Mouse (Mus musculus) megakaryocyte, embryonic 14.5 days (primary cell): ENCODE measurements around the gene Defb48. TPM values are rescaled to one million over a fixed set of nuclear protein-coding genes. Genes with fewer than 3 reads are reported as not detected.

Source experiments
- H3K27me3 ChIP-seq: replicated peaks from 2 replicates; pipeline ENCODE3; 2012; ENCODE audit warnings: inconsistent platforms
- H3K36me3 ChIP-seq: replicated peaks from 2 replicates; pipeline ENCODE3; 2012; ENCODE audit warnings: low read length, inconsistent platforms, mixed read lengths
- H3K4me1 ChIP-seq: 2 replicates; pipeline ENCODE4 v1.6.1; 2012; ENCODE audit warnings: inconsistent platforms
- H3K4me3 ChIP-seq: replicated peaks from 2 replicates; pipeline ENCODE3; 2012; ENCODE audit warnings: moderate library complexity, mild to moderate bottlenecking, inconsistent platforms
- H3K9me3 ChIP-seq: 2 replicates; pipeline ENCODE4 v1.6.1; 2012; ENCODE audit warnings: inconsistent platforms
- FLI1 ChIP-seq: IDR thresholded peaks from 2 replicates; pipeline ENCODE4 v1.6.1; 2012; ENCODE audit warnings: low read length, inconsistent platforms, mixed read lengths
- GATA1 ChIP-seq: IDR thresholded peaks from 3 replicates; pipeline ENCODE4 v1.6.1; 2012; ENCODE audit warnings: mixed read lengths, low read length, inconsistent platforms, borderline replicate concordance
- polyA plus RNA-seq: library from polyadenylated mRNA; stranded (reverse); fragments of >175 nt; gene quantifications from 2 replicates; pipeline ENCODE4 v1.2.3, GENCODE M21; 2012; ENCODE audit warnings: low replicate concordance; ENCODE audit not compliant: insufficient read depth

The Defb48 gene
- not detected in 2 replicates for polyA plus RNA-seq

DNA sequence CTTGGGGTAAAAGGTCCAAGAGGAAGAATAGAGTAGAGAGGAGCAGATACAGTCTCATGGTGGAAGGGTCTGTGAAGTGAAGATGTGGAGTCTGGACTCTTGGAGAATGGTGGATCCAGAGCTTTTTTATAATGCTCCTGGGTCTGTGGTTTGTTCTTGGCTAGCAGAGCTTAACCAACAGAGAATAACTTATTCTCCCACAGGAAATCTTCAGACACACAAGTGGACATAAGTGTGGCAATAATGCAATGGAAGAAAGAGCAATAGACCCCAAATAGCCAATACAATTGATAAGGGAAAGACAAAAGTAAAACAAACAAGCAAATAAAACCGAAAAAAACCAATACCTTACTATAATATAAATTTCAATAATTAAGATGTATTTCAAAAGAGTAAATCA, at the start of gene Defb48:
Defb48 (minus strand) TSS at position 101 of the 400 bp plus-strand sequence.
- no peak for TF ChIP-seq GATA1
- TF ChIP-seq FLI1 = no peak
- Histone ChIP-seq H3K4me1 (0 out of 2 replicates have a peak, but pooled peaks cover 2% of the 10 kb centered on the region), H3K9me3 (peaks cover 7% of the 10 kb centered on the region; the same call in 1 of the 2 replicates), H3K4me3 (no peak within 1 kb of the TSS), H3K27me3 (no peaks in the 10 kb centered on the region), H3K36me3 (no peaks in the 10 kb centered on the region)

DNA sequence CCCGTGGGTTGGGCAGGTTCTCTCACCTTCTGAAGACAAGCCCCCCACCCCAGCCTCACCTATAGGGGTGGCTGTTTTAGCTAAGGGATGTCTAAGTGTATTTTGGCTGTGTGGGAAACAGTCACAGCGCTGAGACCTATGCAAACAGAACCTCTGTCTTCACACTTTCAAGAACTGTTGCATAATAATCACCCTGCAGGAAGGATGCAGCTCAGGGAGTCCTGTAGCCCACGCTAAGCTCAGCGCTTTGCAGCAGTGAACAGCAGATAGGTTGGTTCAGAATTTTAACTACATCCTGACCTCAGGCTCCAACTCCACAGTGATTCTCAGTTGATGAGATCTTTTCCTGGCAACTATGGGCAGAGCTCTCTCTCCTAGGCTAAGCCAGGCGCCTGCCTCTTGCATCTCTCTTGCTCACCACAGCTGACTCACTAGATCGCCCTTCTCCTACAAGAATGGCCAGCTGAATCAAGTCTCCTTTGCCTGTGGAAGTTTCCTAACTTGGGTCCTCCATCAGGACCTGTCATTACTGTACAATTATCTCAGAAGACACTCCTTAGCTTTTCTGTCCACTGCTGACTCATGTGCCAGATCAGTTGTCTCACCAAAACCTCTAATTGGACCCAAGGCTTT, 36.3 kb upstream of the Defb48 start:
- H3K36me3 ChIP-seq = no peaks in the 10 kb centered on the region
- H3K27me3 ChIP-seq = peaks cover 8% of the 10 kb centered on the region
- no peaks in the 10 kb centered on the region for H3K4me1 ChIP-seq
- H3K9me3 ChIP-seq = no peaks in the 10 kb centered on the region
- TF ChIP-seq GATA1 = no peak
- TF ChIP-seq FLI1 = no peak
- no peak overlapping the region for H3K4me3 ChIP-seq

DNA sequence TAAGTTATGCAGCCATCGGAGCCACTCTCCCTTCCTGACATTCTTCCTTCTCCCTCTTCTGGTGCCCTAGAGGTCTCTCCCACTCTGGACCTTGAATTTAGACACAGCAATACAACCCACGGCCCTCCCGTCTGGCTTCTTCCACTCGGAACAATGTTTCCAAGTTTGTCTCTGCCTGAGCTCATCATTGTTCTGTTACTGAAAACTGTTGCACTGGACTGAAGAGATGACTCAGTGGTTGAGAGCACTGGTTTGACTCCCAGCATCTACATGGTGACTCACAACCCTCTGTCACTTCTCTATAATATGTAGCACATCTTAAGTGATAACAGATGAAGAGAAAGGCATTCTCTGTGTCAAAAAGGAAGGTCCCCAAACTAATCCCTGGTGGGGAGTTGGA, 30.4 kb upstream of the Defb48 start:
- TF ChIP-seq FLI1 (no peak), GATA1 (no peak)
- Histone ChIP-seq H3K4me1 (no peaks in the 10 kb centered on the region), H3K4me3 (no peak overlapping the region), H3K9me3 (peaks cover 18% of the 10 kb centered on the region), H3K36me3 (no peaks in the 10 kb centered on the region), H3K27me3 (peaks cover 6% of the 10 kb centered on the region)

DNA sequence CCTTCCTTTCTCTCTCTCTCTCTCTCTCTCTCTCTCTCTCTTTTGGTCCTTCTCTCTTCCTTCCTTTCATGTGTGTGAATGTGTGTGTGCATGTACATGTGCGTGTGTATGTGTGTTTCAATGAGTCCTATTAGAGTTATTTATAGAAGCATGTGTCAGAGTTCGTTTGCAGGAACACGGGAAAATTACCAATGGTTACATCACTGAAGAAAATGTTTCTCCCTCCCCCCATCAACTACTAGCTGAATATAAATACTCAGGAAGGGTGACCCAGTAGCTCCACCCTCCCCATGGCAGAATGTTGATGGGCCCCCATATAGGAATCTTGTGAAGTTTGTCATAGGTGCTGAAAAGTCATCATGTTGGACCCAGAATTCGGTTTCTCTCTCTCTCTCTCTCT, 28.8 kb upstream of the Defb48 start:
- no peaks in the 10 kb centered on the region for H3K36me3 ChIP-seq
- peaks cover 6% of the 10 kb centered on the region for H3K27me3 ChIP-seq
- H3K4me1 ChIP-seq = no peaks in the 10 kb centered on the region
- peaks cover 18% of the 10 kb centered on the region for H3K9me3 ChIP-seq
- no peak overlapping the region for H3K4me3 ChIP-seq
- no peak for TF ChIP-seq GATA1
- TF ChIP-seq FLI1 = no peak

- Histone ChIP-seq H3K9me3 (peaks cover 18% of the 10 kb centered on the region), H3K36me3 (no peaks in the 10 kb centered on the region), H3K4me3 (no peak within 1 kb of the TSS), H3K27me3 (peaks cover 6% of the 10 kb centered on the region), H3K4me1 (no peaks in the 10 kb centered on the region)
- TF ChIP-seq GATA1 = no peak
- TF ChIP-seq FLI1 = no peak
These were observed 27.2 kb upstream of the Defb48 start, which contains the start of gene Defb43 for GRCm38 (mm10) chr14:63011471-63011870. Gene Defb43, plus strand, starts transcription at chr14:63011771.

GRCm38 (mm10) chr14:63002588-63002987, 18.3 kb upstream of the Defb48 start:
- no peak overlapping the region for H3K4me3 ChIP-seq
- no peak for TF ChIP-seq GATA1
- TF ChIP-seq FLI1 = no peak
- H3K9me3 ChIP-seq = peaks cover 3% of the 10 kb centered on the region; the same call in 1 of the 2 replicates
- peaks cover 7% of the 10 kb centered on the region for H3K4me1 ChIP-seq
- H3K36me3 ChIP-seq = no peaks in the 10 kb centered on the region
- H3K27me3 ChIP-seq = peaks cover 8% of the 10 kb centered on the region

GRCm38 (mm10) chr14:62998977-62999376, 14.7 kb upstream of the Defb48 start:
- Histone ChIP-seq H3K4me1 (peaks cover 7% of the 10 kb centered on the region), H3K36me3 (no peaks in the 10 kb centered on the region), H3K4me3 (no peak overlapping the region), H3K9me3 (no peaks in the 10 kb centered on the region; the same call in 1 of the 2 replicates), H3K27me3 (peaks cover 26% of the 10 kb centered on the region)
- TF ChIP-seq FLI1 (no peak), GATA1 (no peak)

DNA sequence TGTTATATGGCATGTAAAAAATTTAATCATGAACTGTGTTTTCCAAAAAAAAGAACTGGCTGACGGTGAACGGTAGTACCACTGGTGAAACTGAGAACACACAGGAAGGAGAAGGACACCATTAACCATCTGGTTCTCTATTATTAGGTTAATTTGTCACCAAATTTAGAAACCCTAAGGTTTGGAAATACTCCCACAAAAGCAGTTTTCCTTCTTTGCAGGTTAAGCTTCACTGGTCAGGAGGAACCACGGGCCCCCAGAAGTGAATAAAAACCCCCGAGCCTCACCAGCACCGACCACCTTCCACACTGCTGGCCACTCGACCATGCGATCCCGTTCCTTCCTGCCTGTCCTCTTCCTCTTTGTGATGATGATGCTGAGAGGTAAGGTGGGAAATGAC, 13.5 kb upstream of the Defb48 start, which contains the start of gene Defb47:
Defb47 (plus strand) TSS at position 301 of the 400 bp plus-strand sequence.
- TF ChIP-seq GATA1 (no peak), FLI1 (no peak)
- Histone ChIP-seq H3K36me3 (no peaks in the 10 kb centered on the region), H3K9me3 (no peaks in the 10 kb centered on the region; the same call in 1 of the 2 replicates), H3K4me3 (no peak within 1 kb of the TSS), H3K4me1 (peaks cover 7% of the 10 kb centered on the region), H3K27me3 (peaks cover 33% of the 10 kb centered on the region)

DNA sequence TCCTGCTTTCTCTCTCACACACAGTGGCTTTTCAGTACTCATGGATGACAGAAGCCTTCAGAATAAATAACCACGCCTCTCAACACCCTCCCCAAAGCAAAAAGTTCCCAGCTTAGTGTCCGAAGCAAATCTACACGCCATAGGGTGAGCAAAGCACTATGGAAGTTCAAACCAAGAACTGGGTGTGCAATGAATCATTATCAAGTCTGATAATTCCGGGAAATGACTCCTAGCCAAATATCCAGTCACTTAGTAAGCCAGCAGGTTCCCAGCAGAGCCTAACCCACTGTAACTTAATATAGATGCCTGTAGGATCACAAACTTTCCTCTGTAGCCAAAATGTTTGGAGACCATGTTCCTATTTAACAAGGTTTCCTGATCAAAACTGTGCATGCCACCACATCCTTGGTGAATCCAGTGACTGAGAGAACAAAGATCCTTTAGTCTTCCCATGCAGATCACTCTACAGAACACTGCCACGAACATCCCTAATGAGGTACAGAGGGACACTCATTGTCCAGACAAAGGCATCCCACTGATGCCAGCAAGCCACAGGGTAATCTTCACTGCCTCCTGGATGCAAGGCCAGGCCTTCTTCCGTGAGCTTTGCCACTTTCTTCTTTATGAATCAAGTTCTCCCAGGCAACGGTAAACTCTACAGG, 7.7 kb upstream of the Defb48 start:
- no peak for TF ChIP-seq FLI1
- no peak for TF ChIP-seq GATA1
- Histone ChIP-seq H3K4me3 (no peak overlapping the region), H3K4me1 (no peaks in the 10 kb centered on the region), H3K9me3 (peaks cover 9% of the 10 kb centered on the region; the same call in 1 of the 2 replicates), H3K27me3 (peaks cover 27% of the 10 kb centered on the region), H3K36me3 (no peaks in the 10 kb centered on the region)

- H3K9me3 ChIP-seq = peaks cover 9% of the 10 kb centered on the region; the same call in 1 of the 2 replicates
- no peak for TF ChIP-seq FLI1
- TF ChIP-seq GATA1 = no peak
- peaks cover 25% of the 10 kb centered on the region for H3K27me3 ChIP-seq
- H3K36me3 ChIP-seq = no peaks in the 10 kb centered on the region
- H3K4me3 ChIP-seq = no peak overlapping the region
- no peaks in the 10 kb centered on the region for H3K4me1 ChIP-seq
These were observed 7.0 kb upstream of the Defb48 start for GRCm38 (mm10) chr14:62991271-62991670.
